18 mouse cellular contexts compared by ENCODE assay signal in the genomic region with DNA sequence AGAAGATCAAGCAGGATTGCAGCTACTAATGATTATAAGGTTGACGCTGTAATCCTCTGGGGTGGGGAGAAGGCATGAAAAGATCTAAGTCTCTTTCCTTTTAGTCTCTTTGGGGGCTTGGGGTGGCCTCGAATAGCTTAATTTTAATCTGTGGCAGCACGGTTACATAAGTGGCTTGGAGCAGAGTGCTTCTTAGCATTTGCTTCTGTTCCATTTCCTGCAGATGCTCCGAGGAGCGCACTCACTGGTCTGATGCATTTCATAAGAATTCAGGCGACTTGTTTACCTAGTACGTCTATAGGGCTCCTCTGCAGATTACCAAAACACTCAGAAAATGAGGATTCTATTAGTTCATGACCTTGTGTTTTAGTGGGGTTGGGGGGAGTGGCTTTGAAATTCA. TPM values are rescaled to one million over a fixed set of nuclear protein-coding genes. Genes with fewer than 3 reads are reported as not detected.
A peak's percentile ranks its signal among the peaks of the same experiment; 100 is the strongest.
DNase-seq lines count a peak whose midpoint lies in the region.
"Had no signal": no experiment of that assay in that cellular context is flagged by ENCODE, and none has a peak within 500 bp of the region (broad histone marks: within the 10 kb centered on the region; RNA-seq: fewer than 3 reads in every experiment).

No protein-coding gene starts in this region.

- peak; percentile 54 for DNase-seq in heart, adult 11 months
- no peak for DNase-seq in heart, adult 8-10 months (ENCODE audit: low spot score)
- DNase-seq in retina, postnatal 1 day: peak; percentile 32
- DNase-seq in retina, embryonic 14.5 days (ENCODE audit: low spot score): no peak
- DNase-seq in naive thymus-derived CD4-positive, alpha-beta T cell, adult 2 months (ENCODE audit: low read depth): peak; percentile 30
- DNase-seq in thymus, postnatal 4 days: peak; percentile 51
- DNase-seq in cerebellum, postnatal 36 days: no peak
- no peak for DNase-seq in testis, postnatal 10 days (ENCODE audit: low spot score)
- DNase-seq: cerebellum, adult 18-20 months; cerebellum, postnatal 25 days; forebrain, postnatal 0 days; gastrocnemius, adult 2 months; kidney, adult 18-20 months; kidney, postnatal 25 days; liver, embryonic 13.5 days; lung, embryonic 14.5 days; lung, postnatal 4 days; right cerebral cortex, postnatal 4 days had no signal

RNA-seq across cellular contexts. Expression of a gene that starts 23.0 kb away (rescaled TPM):
- 1 to 10 TPM; 9.2 to 10.0 (median 9.4) TPM for total RNA-seq in heart, adult 8-10 months (2022)

Comparison
In these comparisons a context has a peak if more than half of its experiments do, and no peak if none do; other contexts are left out.
1. DNase-seq: peak in heart, adult 11 months (single experiment), retina, postnatal 1 day (single experiment), naive thymus-derived CD4-positive, alpha-beta T cell, adult 2 months (single experiment) and thymus, postnatal 4 days (single experiment); none in heart, adult 8-10 months (single experiment), retina, embryonic 14.5 days (single experiment), cerebellum, postnatal 36 days (0 of 2) and testis, postnatal 10 days (single experiment).